Mouse (Mus musculus): ENCODE measurements around the gene Sytl3. TPM values are rescaled to one million over a fixed set of nuclear protein-coding genes. Genes with fewer than 3 reads are reported as not detected.
"Not testable (repeated sequence)": the region's sequence is repeated elsewhere in the genome, so short reads cannot be mapped to it uniquely, and the experiment has no call there.

The Sytl3 gene
- polyA plus RNA-seq, 1 experiment from 2014 or later, result 1.1 TPM

DNA sequence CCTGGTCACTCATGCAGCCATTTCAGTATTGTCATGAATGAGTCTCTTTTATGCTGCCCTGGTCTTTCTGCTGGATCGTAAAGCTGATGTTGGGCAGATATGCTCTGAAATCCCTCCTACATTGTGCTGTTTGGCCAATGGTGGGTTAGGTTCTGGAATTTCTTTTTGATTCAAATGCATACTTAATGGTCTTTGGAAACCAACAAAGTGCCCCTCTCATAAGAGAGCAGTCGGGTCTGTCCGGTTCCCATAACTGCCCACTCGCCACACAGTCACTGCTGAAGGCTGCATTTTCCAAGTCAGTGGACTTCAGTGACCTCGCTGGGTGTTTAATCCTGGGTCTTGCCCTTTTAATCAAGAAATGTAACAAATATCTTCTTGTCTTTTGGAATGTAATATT is 24.8 kb downstream of the Sytl3 start:
- not testable (repeated sequence) for H3K4me2 ChIP-seq; ATAC-seq (ENCODE audit: low read depth); H3K9ac ChIP-seq; H3K9me3 ChIP-seq; H3K4me3 ChIP-seq; H3K4me1 ChIP-seq (replicated peaks); H3K27me3 ChIP-seq; H3K27ac ChIP-seq (replicated peaks); H3K36me3 ChIP-seq
- 78% methylated on average over 1 of the region's 5 CpGs for WGBS

DNA sequence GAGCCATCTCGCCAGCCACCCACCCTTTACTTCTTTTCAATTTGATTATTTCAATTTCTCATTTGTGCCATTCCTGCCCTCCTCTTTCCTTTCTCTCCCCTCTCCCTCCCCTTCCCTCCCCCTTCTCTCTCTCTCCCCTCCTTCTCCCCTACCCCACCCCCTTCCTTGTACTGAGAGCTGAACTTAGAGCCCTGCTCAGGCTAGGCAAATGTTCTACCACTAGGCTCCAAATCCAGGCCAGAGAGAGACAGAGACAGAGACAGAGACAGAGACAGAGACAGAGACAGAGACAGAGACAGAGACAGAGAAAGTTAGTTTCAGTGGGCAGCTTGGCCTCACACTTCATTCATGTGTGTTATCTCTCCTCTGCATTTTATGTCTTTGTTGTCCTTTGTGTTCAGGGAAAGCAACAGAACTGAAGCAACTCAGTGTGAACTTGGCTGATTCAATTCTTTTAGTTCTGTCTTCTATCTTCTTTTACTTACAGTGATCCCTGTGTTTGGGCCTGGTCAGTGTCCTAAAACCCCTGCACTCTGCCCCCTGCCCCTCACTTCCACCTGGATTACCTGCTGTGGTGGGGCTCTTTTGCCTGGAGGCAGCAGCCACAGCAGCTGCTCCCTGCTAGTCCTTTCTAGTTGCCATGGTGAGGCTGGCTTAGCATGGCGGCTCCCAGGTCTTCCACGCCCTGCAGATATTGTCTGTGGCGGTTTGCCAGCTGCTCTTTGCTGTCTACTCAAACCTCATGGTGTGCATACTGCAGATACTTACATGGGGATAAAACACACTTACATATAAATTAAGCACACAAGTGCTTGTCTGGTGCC is 25.8 kb downstream of the Sytl3 start:
- not testable (repeated sequence) for H3K27me3 ChIP-seq; H3K36me3 ChIP-seq; H3K4me2 ChIP-seq; H3K4me1 ChIP-seq (replicated peaks); H3K4me3 ChIP-seq; H3K9me3 ChIP-seq; H3K9ac ChIP-seq
- WGBS, result no CpG with 5 or more reads among the region's 4 CpGs
- ATAC-seq (ENCODE audit: low read depth), result peak; percentile 94
- H3K27ac ChIP-seq (replicated peaks), result peak overlapping the region; percentile 78

DNA sequence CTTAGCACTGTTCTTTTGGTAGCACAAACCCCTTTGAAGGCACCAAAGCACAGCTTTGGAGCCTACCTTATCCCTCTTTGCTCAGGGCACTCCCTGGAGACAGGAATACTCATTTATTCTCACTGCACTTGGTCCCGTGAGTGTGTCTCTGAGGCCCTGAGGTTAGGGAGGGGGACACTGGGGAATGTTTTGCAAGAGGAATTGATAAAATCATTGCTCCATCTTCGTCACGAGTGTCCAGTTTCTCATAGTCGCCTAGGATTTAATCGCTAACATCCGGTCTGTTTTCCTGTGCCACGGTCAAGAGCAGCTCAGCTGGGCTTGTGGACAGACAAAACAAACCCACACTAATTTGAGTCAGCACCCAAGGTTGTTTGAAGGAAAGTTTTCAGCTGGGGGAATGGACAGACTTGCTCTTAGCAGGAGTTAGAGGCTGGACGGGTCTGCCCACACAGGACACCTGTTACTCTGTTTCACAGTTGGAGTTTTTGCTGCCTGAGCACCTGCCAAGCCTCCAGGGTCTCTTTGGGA is 26.5 kb downstream of the Sytl3 start:
- not testable (repeated sequence) for H3K9ac ChIP-seq; H3K27ac ChIP-seq (replicated peaks); H3K4me1 ChIP-seq (replicated peaks); H3K27me3 ChIP-seq; H3K36me3 ChIP-seq; H3K4me2 ChIP-seq; H3K9me3 ChIP-seq; H3K4me3 ChIP-seq
- peak; percentile 67; the same call in 1 of the 2 replicates for ATAC-seq (ENCODE audit: low read depth)
- WGBS, result 55% methylated on average over 4 of the region's 8 CpGs

DNA sequence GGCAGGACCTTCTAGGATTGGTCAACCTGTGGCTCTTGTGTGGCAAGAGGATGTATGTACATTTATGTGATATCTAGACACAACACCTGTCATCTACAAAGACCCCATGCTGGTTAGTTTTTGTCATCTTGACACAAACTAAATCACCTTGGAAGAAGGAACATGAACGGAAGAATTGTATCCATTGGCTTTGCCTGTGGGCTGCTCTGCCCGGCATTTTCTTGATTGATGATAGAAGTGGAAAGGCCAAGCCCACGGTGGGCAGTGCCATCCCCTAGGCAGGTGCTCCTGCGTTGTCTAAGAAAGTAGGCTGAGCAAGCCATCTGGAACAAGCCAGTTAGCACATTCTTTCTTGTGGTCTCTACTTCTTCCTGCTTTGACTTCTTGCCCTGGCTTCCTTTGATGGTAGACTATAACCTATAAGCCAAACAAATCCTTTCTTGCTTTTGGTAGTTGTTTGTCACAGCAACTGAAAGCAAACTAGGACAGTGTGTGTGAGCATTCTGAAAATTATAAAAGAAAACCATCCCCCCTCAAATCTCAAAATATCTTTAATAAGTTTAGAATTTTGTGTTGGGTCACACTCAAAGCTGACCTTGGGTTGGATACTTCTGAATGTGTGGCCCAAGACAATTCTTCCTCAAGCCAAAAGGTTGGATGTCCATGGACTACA is 27.5 kb downstream of the Sytl3 start:
- not testable (repeated sequence) for H3K9me3 ChIP-seq; H3K27ac ChIP-seq (replicated peaks); H3K4me3 ChIP-seq; H3K4me2 ChIP-seq; ATAC-seq (ENCODE audit: low read depth); H3K27me3 ChIP-seq; H3K36me3 ChIP-seq; H3K4me1 ChIP-seq (replicated peaks); H3K9ac ChIP-seq
- WGBS, result 88% methylated on average over 2 of the region's 4 CpGs

DNA sequence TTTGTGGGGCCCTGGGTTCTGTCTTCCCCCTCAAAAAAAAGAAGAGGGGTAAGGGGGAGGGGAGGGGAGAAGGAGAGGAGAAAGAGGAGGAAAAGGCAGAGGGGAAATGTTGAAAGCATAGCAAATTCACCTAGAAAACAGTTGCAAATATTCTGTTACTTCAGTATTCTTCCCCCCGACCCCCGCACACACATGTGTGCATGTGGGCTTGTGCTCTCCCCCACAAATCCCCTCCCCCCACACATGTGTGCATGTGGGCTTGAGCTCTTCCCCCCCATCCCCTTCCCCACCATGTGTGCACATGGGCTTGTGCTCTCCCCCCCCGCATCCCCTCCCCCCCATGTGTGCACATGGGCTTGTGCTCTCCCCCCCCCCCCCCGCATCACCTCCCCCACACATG is 30.5 kb downstream of the Sytl3 start:
- WGBS, result 97% methylated on average over 2 of the region's 4 CpGs
- not testable (repeated sequence) for H3K9ac ChIP-seq; H3K4me3 ChIP-seq; H3K27ac ChIP-seq (replicated peaks); H3K4me1 ChIP-seq (replicated peaks); H3K9me3 ChIP-seq; ATAC-seq (ENCODE audit: low read depth); H3K4me2 ChIP-seq; H3K36me3 ChIP-seq; H3K27me3 ChIP-seq

DNA sequence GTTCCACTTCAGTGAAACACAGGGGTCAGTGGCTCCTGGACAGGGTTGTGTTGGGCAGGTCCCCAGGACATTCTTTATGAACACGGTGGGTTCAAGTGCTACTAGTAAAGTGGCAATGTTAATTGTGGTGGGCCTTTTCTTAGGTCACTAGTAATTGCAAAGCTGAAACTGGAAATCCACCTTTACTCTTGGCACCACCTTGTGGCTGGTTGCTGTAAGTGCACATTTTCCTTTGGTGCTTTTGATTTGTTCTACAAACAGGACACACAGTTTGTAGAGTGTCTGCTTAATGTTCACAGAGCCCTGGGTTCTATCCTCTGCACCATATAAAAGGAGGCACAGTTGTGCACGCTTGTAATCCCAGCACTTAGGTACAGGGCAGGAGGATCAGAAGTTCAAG is 32.7 kb downstream of the Sytl3 start:
- not testable (repeated sequence) for H3K9me3 ChIP-seq; H3K9ac ChIP-seq; H3K27ac ChIP-seq (replicated peaks); H3K4me1 ChIP-seq (replicated peaks); ATAC-seq (ENCODE audit: low read depth); H3K27me3 ChIP-seq; H3K36me3 ChIP-seq; H3K4me2 ChIP-seq; H3K4me3 ChIP-seq
- WGBS, result 12% methylated on average over 2 of the region's 2 CpGs

DNA sequence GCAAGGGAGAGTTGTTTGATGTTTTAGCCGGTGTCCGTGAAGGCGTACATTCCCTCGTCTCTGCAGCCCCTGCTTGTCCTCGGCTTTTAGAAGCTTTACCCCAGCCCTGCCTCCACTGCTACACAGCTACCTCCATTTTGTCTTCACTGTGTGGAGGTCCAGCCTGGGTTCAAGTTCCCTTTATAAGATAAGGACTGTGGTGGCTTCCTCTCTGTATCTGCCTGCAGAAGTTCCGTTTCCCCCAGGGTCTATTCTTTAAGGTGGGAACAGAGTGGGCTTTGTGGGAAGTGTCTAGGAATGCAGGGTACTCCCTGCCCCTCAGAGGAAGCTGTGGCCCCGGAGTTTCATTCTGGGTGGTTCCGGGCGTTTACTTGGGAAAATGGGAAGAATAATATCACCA is 36.8 kb downstream of the Sytl3 start:
- not testable (repeated sequence) for H3K27me3 ChIP-seq; H3K4me2 ChIP-seq; H3K4me1 ChIP-seq (replicated peaks); H3K9ac ChIP-seq; H3K4me3 ChIP-seq; H3K36me3 ChIP-seq; H3K9me3 ChIP-seq; ATAC-seq (ENCODE audit: low read depth); H3K27ac ChIP-seq (replicated peaks)
- WGBS, result 79% methylated on average over 9 of the region's 9 CpGs

DNA sequence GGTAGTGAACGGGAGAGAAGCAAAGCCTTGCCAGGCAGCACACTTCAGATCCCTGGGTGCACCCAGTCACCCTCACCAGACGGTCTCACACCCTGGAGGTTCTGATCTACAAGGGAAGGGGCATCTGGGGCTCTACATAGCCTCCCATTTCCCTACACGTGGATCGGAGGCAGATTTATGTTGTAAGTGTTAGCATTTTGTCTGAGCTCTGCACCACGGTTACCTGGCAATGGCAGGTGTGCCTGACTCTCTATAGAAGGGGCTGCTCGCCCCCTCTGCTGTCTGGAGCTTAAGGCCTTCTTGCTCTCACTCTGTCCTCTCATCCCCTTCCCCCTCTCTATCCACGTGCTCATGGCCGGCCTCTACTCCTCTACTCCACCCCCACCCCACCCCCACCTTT is 37.6 kb downstream of the Sytl3 start:
- ATAC-seq (ENCODE audit: low read depth); H3K27me3 ChIP-seq; H3K36me3 ChIP-seq; H3K27ac ChIP-seq (replicated peaks); H3K4me2 ChIP-seq; H3K4me3 ChIP-seq; H3K9ac ChIP-seq; H3K9me3 ChIP-seq; H3K4me1 ChIP-seq (replicated peaks): not testable (repeated sequence)
- WGBS, result 61% methylated on average over 8 of the region's 8 CpGs

DNA sequence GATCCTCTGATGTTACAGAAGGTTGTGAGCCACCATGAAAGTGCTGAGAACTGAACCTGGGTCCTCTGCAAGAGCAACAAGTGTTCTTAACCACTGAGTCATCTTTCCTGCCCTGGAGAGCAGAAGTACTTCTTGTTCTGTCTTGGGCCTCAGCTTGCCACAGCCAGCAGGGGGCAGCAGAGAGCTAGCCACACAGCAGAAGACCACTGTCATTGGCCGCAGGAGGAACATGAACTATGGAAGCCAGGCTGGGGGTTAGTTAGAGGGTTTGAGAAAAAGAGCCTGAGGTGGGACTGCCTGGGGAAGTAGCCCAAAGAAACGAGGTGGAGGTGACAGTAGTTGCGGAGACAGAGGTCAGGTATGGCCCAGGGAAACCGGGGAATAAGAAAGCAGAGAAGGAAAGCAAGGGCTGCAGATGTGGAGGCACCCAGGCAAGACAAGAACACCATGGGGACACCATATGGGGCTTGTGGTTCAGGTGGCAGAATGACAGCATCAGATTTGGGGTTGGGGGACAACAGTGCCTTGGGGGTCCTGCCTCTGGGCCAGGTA is 38.4 kb downstream of the Sytl3 start:
- H3K4me2 ChIP-seq; H3K4me3 ChIP-seq; H3K27ac ChIP-seq (replicated peaks); H3K9ac ChIP-seq; H3K36me3 ChIP-seq; H3K4me1 ChIP-seq (replicated peaks); H3K9me3 ChIP-seq; H3K27me3 ChIP-seq: not testable (repeated sequence)
- WGBS, result 32% methylated on average over 3 of the region's 4 CpGs
- ATAC-seq (ENCODE audit: low read depth), result peak; percentile 74

DNA sequence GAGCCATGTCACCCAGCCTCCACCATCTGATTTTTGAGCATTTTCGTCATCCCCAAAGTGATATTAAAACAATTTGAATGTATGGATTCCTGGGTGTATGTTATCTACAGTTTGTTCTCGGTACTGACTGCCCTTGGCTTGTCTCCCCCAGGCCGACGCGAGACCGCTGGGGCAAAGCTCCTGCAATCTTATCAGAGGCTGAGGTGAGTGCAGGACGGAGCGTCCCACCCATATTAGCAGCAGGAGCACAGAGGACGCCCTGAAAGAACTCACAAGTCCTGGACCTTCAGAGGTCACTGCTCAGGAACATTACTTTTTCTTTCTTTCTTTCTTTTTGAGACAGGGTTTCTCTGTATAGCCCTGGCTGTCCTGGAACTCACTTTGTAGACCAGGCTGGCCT is 40.6 kb downstream of the Sytl3 start:
- H3K27me3 ChIP-seq; H3K9ac ChIP-seq; H3K4me2 ChIP-seq; H3K27ac ChIP-seq (replicated peaks); H3K4me1 ChIP-seq (replicated peaks); H3K4me3 ChIP-seq; ATAC-seq (ENCODE audit: low read depth); H3K36me3 ChIP-seq; H3K9me3 ChIP-seq: not testable (repeated sequence)
- WGBS, result 97% methylated on average over 9 of the region's 9 CpGs

DNA sequence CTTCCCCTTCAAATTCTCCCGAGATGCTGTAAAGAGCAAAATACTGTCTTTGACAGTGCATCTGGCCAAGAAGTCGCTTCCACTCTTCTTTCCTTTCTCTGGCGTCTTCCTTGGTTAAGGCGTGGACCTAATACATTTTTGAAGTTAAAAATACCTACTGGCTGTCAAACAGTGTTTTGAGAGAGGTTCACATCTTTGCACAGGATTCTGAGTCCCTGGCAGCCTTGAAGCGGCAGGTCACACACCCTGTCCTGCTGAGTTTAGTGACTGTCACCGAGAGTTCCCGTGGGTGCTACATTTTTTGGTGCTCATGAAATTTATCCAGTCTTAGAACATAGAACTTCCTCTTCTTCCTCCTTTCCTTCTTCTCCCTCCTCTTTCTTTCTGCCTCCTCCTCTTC is 41.2 kb downstream of the Sytl3 start:
- not testable (repeated sequence) for H3K4me2 ChIP-seq; ATAC-seq (ENCODE audit: low read depth); H3K27ac ChIP-seq (replicated peaks); H3K9ac ChIP-seq; H3K27me3 ChIP-seq; H3K4me1 ChIP-seq (replicated peaks); H3K36me3 ChIP-seq; H3K4me3 ChIP-seq; H3K9me3 ChIP-seq
- WGBS, result 80% methylated on average over 4 of the region's 7 CpGs

DNA sequence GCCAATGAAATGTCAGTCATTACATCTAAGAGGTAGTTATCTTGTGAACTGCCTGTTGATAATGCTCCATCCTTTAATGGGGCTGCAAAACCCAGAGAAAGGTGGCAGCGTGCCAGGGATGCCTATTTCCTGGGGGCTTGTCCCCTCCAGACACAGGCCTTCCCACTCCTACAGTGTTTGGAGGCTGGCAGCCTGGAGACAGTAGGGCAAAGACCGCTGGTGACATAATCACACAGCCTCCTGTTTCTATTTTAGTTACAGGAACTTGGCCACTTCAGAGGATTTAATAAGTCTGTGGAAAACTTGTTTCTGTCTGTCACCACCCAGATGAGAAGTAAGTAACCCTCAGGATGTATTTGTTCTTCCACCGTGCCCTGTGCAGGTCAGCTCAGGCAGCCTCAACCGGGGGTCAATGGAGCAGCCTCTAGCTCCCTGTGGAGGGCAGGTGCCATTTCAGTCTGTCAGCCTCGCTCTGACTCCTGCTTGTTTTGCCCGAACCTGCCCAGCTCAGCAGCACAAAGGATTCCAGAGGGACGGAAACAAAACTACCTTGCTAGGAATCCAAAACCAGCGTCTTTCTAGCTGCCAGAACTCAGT is 43.8 kb downstream of the Sytl3 start:
- H3K4me1 ChIP-seq (replicated peaks); H3K9me3 ChIP-seq: not testable (repeated sequence)
- 20% methylated on average over 2 of the region's 8 CpGs for WGBS

More for the DNA sequence above, 43.8 kb downstream of the Sytl3 start:
- H3K36me3 ChIP-seq; H3K4me2 ChIP-seq; H3K4me3 ChIP-seq; H3K9ac ChIP-seq; H3K27ac ChIP-seq (replicated peaks); H3K27me3 ChIP-seq: not testable (repeated sequence)
- ATAC-seq (ENCODE audit: low read depth), result peak; percentile 49

Data from neural tube, embryonic 13.5 days (tissue).